Comparison of ENCODE assay signal across 8 mouse cellular contexts in genomic region chr8:87960061-87960749, GRCm38 (mm10). TPM values are rescaled to one million over a fixed set of nuclear protein-coding genes. Genes with fewer than 3 reads are reported as not detected.
DNase-seq lines count a peak whose midpoint lies in the region; ATAC-seq lines count a peak whose summit lies in the region.

No protein-coding gene starts in this region.

- peak; percentile 19 for DNase-seq in thymus, postnatal 4 days
- no peak for DNase-seq in thymus, postnatal 25 days
- peak; percentile 91 for DNase-seq in kidney, postnatal 10 days
- peak; percentile 76 for DNase-seq in liver, embryonic 11.5 days (ENCODE audit: low spot score)
- DNase-seq in neural tube, embryonic 11.5 days (ENCODE audit: low spot score) = peak; percentile 88
- DNase-seq in urinary bladder, adult 18-20 months (ENCODE audit: low spot score in 2 of 2) = peak; percentile 62 to 77

- peak overlapping the region; percentile 98 for H3K27ac ChIP-seq in forebrain, embryonic 13.5 days
- H3K27ac ChIP-seq in heart, embryonic 15.5 days = peak overlapping the region; percentile 89
- peak overlapping the region; percentile 60; the same call in 1 of the 2 replicates for H3K27ac ChIP-seq in liver, embryonic 11.5 days (ENCODE audit: low read depth, low read length)
- H3K27ac ChIP-seq in neural tube, embryonic 11.5 days (ENCODE audit: low read depth, low read length) = peak overlapping the region; percentile 98

- H3K4me1 ChIP-seq in forebrain, embryonic 13.5 days = peaks cover 56% of the 10 kb centered on the region
- peaks cover 36% of the 10 kb centered on the region for H3K4me1 ChIP-seq in heart, embryonic 15.5 days (replicated peaks)
- peaks cover 7% of the 10 kb centered on the region for H3K4me1 ChIP-seq in liver, embryonic 11.5 days (replicated peaks; ENCODE audit: control insufficient read depth, insufficient read depth, low read length)
- H3K4me1 ChIP-seq in neural tube, embryonic 11.5 days (ENCODE audit: control insufficient read depth, insufficient read depth, low read length) = peaks cover 38% of the 10 kb centered on the region

- H3K9me3 ChIP-seq in forebrain, embryonic 13.5 days (replicated peaks) = no peaks in the 10 kb centered on the region
- H3K9me3 ChIP-seq in heart, embryonic 15.5 days (replicated peaks) = no peaks in the 10 kb centered on the region
- H3K9me3 ChIP-seq in liver, embryonic 11.5 days (ENCODE audit: control insufficient read depth, low read length) = no peaks in the 10 kb centered on the region
- no peaks in the 10 kb centered on the region for H3K9me3 ChIP-seq in neural tube, embryonic 11.5 days (ENCODE audit: control insufficient read depth, low read length)

- peak overlapping the region; percentile 83 for H3K4me3 ChIP-seq in forebrain, embryonic 13.5 days
- H3K4me3 ChIP-seq in heart, embryonic 15.5 days = peak overlapping the region; percentile 79
- peak overlapping the region; percentile 67 for H3K4me3 ChIP-seq in liver, embryonic 11.5 days (ENCODE audit: low read depth, low read length)
- H3K4me3 ChIP-seq in neural tube, embryonic 11.5 days (ENCODE audit: low read depth, low read length) = peak overlapping the region; percentile 95

- WGBS in forebrain, embryonic 13.5 days = under 1% methylated on average over 34 of the region's 76 CpGs
- WGBS in heart, embryonic 15.5 days = under 1% methylated on average over 69 of the region's 76 CpGs
- WGBS in liver, embryonic 11.5 days = under 1% methylated on average over 66 of the region's 76 CpGs
- WGBS in neural tube, embryonic 11.5 days = 1% methylated on average over 47 of the region's 76 CpGs

- ATAC-seq in forebrain, embryonic 13.5 days = peak; percentile 72
- ATAC-seq in heart, embryonic 15.5 days (replicated peaks; ENCODE audit: insufficient number of reproducible peaks, insufficient read depth, low FRiP score, low read depth) = peak; percentile 63
- ATAC-seq in liver, embryonic 11.5 days (replicated peaks; ENCODE audit: low FRiP score) = 0 out of 2 replicates have a peak, but pooled peaks have one; percentile 34
- ATAC-seq in neural tube, embryonic 11.5 days (ENCODE audit: insufficient read depth, low FRiP score, low TSS enrichment) = peak; percentile 68

- H3K27me3 ChIP-seq in forebrain, embryonic 13.5 days = peaks cover 24% of the 10 kb centered on the region
- H3K27me3 ChIP-seq in heart, embryonic 15.5 days = peaks cover 46% of the 10 kb centered on the region
- peaks cover 85% of the 10 kb centered on the region for H3K27me3 ChIP-seq in liver, embryonic 11.5 days (replicated peaks; ENCODE audit: control insufficient read depth, insufficient read depth, low read length)
- peaks cover 7% of the 10 kb centered on the region; the same call in 1 of the 2 replicates for H3K27me3 ChIP-seq in neural tube, embryonic 11.5 days (ENCODE audit: control insufficient read depth, insufficient read depth, low read length)

- no peaks in the 10 kb centered on the region for H3K36me3 ChIP-seq in forebrain, embryonic 13.5 days (ENCODE audit: poor library complexity, severe bottlenecking)
- H3K36me3 ChIP-seq in heart, embryonic 15.5 days = no peaks in the 10 kb centered on the region
- no peaks in the 10 kb centered on the region for H3K36me3 ChIP-seq in liver, embryonic 11.5 days (ENCODE audit: control insufficient read depth, insufficient read depth, low read length)
- no peaks in the 10 kb centered on the region for H3K36me3 ChIP-seq in neural tube, embryonic 11.5 days (ENCODE audit: control insufficient read depth, insufficient read depth, low read length)

- peak overlapping the region; percentile 92 for H3K4me2 ChIP-seq in forebrain, embryonic 13.5 days
- H3K4me2 ChIP-seq in heart, embryonic 15.5 days = peak overlapping the region; percentile 98
- H3K4me2 ChIP-seq in liver, embryonic 11.5 days = peak overlapping the region; percentile 82
- peak overlapping the region; percentile 92 for H3K4me2 ChIP-seq in neural tube, embryonic 11.5 days (ENCODE audit: low read depth)

- peak overlapping the region; percentile 91 for H3K9ac ChIP-seq in forebrain, embryonic 13.5 days
- peak overlapping the region; percentile 81 for H3K9ac ChIP-seq in heart, embryonic 15.5 days
- peak overlapping the region; percentile 51 for H3K9ac ChIP-seq in liver, embryonic 11.5 days (ENCODE audit: low read depth, low read length)
- peak overlapping the region; percentile 96 for H3K9ac ChIP-seq in neural tube, embryonic 11.5 days (ENCODE audit: low read length)

RNA-seq across cellular contexts. Expression of gene Zfp423, which starts 0.8 kb away (rescaled TPM):
- 21.5 and 23.2 TPM in 2 replicates for polyA plus RNA-seq in forebrain, embryonic 13.5 days (2015; fragmentation: Nextera tagmentation; extraction: Ambion mirVana)
- 3.6 and 6.6 TPM in 2 replicates for polyA plus RNA-seq in heart, embryonic 15.5 days (2015; fragmentation: Nextera tagmentation; extraction: Ambion mirVana)
- 4.8 and 5.8 TPM in 2 replicates for polyA plus RNA-seq in liver, embryonic 11.5 days (2014; fragmentation: Nextera tagmentation; extraction: Ambion mirVana)
- 40.6 and 40.7 TPM in 2 replicates for polyA plus RNA-seq in neural tube, embryonic 11.5 days (2014; fragmentation: Nextera tagmentation; extraction: Ambion mirVana)
